Mouse (Mus musculus): ENCODE data around the gene Rasa3. TPM values are rescaled to one million over a fixed set of nuclear protein-coding genes. Genes with fewer than 3 reads are reported as not detected.

The Rasa3 gene
- polyA plus RNA-seq, 1 experiment from 2014 or later, result 24.8 TPM

DNA sequence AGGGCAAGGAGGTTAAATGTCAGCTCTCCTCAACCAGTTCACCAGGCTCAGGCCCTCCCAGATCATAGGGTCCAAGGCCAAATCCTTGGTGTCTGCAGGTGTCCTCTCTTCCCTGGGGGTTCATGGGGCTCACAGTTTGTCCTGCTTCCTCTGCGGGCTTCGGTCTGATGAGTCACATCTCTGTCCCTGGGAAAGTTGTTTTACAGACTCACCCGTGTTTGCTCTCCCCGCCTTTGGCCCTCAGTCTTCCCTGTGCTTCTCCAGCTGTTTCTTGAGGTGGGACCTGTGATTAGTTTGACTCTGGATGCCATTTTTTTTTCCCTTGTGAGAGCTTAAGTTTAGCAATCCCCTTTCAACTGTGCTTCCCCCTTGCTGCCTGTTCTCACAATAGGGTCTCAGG is 18.8 kb upstream of the Rasa3 start:
- WGBS, result 85% methylated on average over 4 of the region's 4 CpGs
- peak overlapping the region; percentile 66 for H3K27ac ChIP-seq
- DNase-seq (ENCODE audit: extremely low spot score, low spot score), result no peak

DNA sequence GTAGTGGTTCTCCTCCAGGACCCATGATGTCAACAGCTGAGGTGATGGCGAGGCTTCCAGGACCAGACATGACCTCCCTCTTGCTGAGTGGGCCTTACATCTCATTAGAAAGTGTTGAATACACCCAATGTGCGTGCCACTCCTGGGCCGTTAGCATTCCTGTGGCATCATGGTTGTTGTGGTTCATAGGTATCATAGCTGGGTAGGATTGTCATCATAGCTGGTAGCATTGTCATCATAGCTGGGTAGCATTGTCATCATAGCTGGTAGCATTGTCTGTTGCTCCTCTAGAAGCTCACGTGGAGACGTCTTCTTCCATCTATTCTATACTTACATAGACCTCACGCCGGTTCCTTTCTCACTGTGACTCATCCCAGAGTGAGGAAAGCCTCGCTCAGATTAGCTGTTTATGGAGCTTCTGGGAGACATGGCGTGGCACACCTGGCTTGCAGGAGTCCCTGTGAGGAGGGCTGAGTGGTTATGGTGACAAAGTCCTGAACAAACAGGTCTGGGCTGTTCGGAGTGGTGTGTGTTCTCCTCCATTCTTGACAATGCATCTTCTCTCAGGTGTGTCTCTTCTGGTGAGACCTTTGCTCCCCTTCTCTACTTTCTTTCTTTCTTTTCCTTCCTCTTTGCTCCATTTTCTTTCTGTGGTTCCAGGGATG is 17.9 kb upstream of the Rasa3 start:
- Histone ChIP-seq H3K4me3 (no peak overlapping the region), H3K9me3 (no peaks in the 10 kb centered on the region), H3K4me1 (peaks cover 27% of the 10 kb centered on the region), H3K36me3 (replicated peaks) (no peaks in the 10 kb centered on the region), H3K27me3 (ENCODE audit: poor library complexity, severe bottlenecking) (no peaks in the 10 kb centered on the region), H3K27ac (no peak overlapping the region)
- no peak for DNase-seq (ENCODE audit: extremely low spot score, low spot score)
- WGBS, result 93% methylated on average over 10 of the region's 10 CpGs

More for the DNA sequence above, 18.8 kb upstream of the Rasa3 start:
- Histone ChIP-seq H3K9me3 (no peaks in the 10 kb centered on the region), H3K4me3 (no peak overlapping the region), H3K36me3 (replicated peaks) (no peaks in the 10 kb centered on the region), H3K27me3 (ENCODE audit: poor library complexity, severe bottlenecking) (no peaks in the 10 kb centered on the region), H3K4me1 (peaks cover 27% of the 10 kb centered on the region)

GRCm38 (mm10) chr8:13694735-13695134 is 17.3 kb upstream of the Rasa3 start:
- no peaks in the 10 kb centered on the region for H3K9me3 ChIP-seq

GRCm38 (mm10) chr8:13692302-13693066 is 15.1 kb upstream of the Rasa3 start:
- H3K27ac ChIP-seq, result no peak overlapping the region
- DNase-seq (ENCODE audit: extremely low spot score, low spot score), result no peak
- H3K4me1 ChIP-seq, result peaks cover 34% of the 10 kb centered on the region
- peaks cover 3% of the 10 kb centered on the region; the same call in 1 of the 2 replicates for H3K9me3 ChIP-seq
- H3K27me3 ChIP-seq (ENCODE audit: poor library complexity, severe bottlenecking), result no peaks in the 10 kb centered on the region
- H3K4me3 ChIP-seq, result no peak overlapping the region
- no peaks in the 10 kb centered on the region for H3K36me3 ChIP-seq (replicated peaks)
- 58% methylated on average over 10 of the region's 10 CpGs for WGBS

More at GRCm38 (mm10) chr8:13694735-13695134, 17.3 kb upstream of the Rasa3 start:
- H3K4me1 ChIP-seq, result peaks cover 27% of the 10 kb centered on the region
- H3K27ac ChIP-seq, result no peak overlapping the region
- no peaks in the 10 kb centered on the region for H3K36me3 ChIP-seq (replicated peaks)
- no peak overlapping the region for H3K4me3 ChIP-seq
- H3K27me3 ChIP-seq (ENCODE audit: poor library complexity, severe bottlenecking), result no peaks in the 10 kb centered on the region
- 83% methylated on average over 12 of the region's 12 CpGs for WGBS
- DNase-seq (ENCODE audit: extremely low spot score, low spot score), result no peak

DNA sequence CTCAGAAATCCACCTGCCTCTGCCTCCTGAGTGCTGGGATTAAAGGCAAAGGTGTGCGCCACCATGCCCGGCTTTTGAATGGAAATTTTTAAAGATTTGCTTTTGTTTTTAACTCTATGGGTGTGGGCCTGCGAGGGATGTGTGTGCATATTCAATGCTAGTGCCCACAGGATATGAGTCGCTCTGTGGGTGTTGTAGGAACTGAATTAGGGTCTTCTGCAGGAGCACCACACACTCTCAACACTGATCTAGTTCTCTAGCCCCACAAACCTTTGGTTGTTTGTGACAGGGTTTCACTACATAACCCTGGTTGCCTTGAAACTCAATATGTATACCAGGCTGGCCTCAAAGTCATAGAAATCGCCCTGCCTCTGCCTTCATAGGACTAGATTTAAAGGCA is 11.9 kb upstream of the Rasa3 start:
- H3K27ac ChIP-seq, result no peak overlapping the region

GRCm38 (mm10) chr8:13688461-13688860 is 11.1 kb upstream of the Rasa3 start:
- peaks cover 23% of the 10 kb centered on the region for H3K4me1 ChIP-seq
- no peaks in the 10 kb centered on the region for H3K27me3 ChIP-seq (ENCODE audit: poor library complexity, severe bottlenecking)
- no peak for DNase-seq (ENCODE audit: extremely low spot score, low spot score)
- no peak overlapping the region for H3K4me3 ChIP-seq
- H3K36me3 ChIP-seq (replicated peaks), result no peaks in the 10 kb centered on the region
- WGBS, result 65% methylated on average over 6 of the region's 6 CpGs
- peaks cover 4% of the 10 kb centered on the region; the same call in 1 of the 2 replicates for H3K9me3 ChIP-seq
- peak overlapping the region; percentile 79 for H3K27ac ChIP-seq

More for the DNA sequence above, 11.9 kb upstream of the Rasa3 start:
- DNase-seq (ENCODE audit: extremely low spot score, low spot score), result no peak
- no peaks in the 10 kb centered on the region for H3K27me3 ChIP-seq (ENCODE audit: poor library complexity, severe bottlenecking)
- H3K9me3 ChIP-seq, result peaks cover 4% of the 10 kb centered on the region; the same call in 1 of the 2 replicates
- no peaks in the 10 kb centered on the region for H3K36me3 ChIP-seq (replicated peaks)
- H3K4me1 ChIP-seq, result peaks cover 16% of the 10 kb centered on the region
- 92% methylated on average over 5 of the region's 5 CpGs for WGBS
- no peak overlapping the region for H3K4me3 ChIP-seq

- Histone ChIP-seq H3K27ac (peak overlapping the region; percentile 79), H3K4me1 (peaks cover 25% of the 10 kb centered on the region), H3K27me3 (ENCODE audit: poor library complexity, severe bottlenecking) (no peaks in the 10 kb centered on the region), H3K36me3 (replicated peaks) (no peaks in the 10 kb centered on the region), H3K9me3 (peaks cover 4% of the 10 kb centered on the region; the same call in 1 of the 2 replicates), H3K4me3 (no peak overlapping the region)
- no peak for DNase-seq (ENCODE audit: extremely low spot score, low spot score)
- WGBS, result 78% methylated on average over 4 of the region's 4 CpGs
Observed at GRCm38 (mm10) chr8:13687941-13688340, 10.5 kb upstream of the Rasa3 start.

DNA sequence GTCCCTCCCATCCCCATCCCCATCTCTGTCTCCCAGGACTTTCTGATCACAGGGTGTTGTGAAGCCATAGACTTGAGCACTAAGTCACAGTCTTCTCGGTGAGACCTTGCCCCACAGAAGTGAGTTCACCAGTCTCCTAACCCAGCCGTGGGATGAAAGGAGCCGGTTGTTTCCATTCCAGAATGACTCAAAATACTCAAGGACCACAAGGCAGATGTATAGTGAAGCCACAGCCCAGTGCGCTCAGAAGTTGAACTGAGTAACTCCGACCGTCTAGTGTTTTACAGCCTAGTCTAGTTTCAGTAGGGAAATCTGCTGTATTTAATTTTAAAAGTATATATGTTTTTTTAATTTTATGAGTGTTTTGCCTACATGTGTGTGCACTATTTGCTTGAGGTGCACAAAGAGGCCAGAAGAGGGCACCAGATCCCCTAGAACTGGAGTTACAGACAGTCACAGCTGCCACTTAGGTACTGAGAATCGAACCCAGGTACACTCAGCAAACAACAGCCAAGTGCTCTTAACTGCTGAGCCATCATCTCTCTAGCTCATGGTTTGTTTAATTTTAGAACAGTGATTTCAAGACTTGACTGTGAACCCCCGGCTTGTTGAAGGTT is 9.8 kb upstream of the Rasa3 start:
- DNase-seq (ENCODE audit: extremely low spot score, low spot score), result no peak
- H3K27me3 ChIP-seq (ENCODE audit: poor library complexity, severe bottlenecking), result no peaks in the 10 kb centered on the region
- peaks cover 4% of the 10 kb centered on the region; the same call in 1 of the 2 replicates for H3K9me3 ChIP-seq
- H3K4me3 ChIP-seq, result no peak overlapping the region
- no peaks in the 10 kb centered on the region for H3K36me3 ChIP-seq (replicated peaks)
- H3K4me1 ChIP-seq, result peaks cover 19% of the 10 kb centered on the region
- no peak overlapping the region for H3K27ac ChIP-seq
- 93% methylated on average over 8 of the region's 8 CpGs for WGBS

- DNase-seq (ENCODE audit: extremely low spot score, low spot score), result no peak
- Histone ChIP-seq H3K27me3 (ENCODE audit: poor library complexity, severe bottlenecking) (no peaks in the 10 kb centered on the region), H3K4me1 (peaks cover 18% of the 10 kb centered on the region), H3K27ac (no peak overlapping the region), H3K4me3 (no peak overlapping the region), H3K9me3 (peaks cover 4% of the 10 kb centered on the region; the same call in 1 of the 2 replicates), H3K36me3 (replicated peaks) (no peaks in the 10 kb centered on the region)
- WGBS, result 77% methylated on average over 7 of the region's 7 CpGs
Observed at GRCm38 (mm10) chr8:13686426-13686825, 9.0 kb upstream of the Rasa3 start.

DNA sequence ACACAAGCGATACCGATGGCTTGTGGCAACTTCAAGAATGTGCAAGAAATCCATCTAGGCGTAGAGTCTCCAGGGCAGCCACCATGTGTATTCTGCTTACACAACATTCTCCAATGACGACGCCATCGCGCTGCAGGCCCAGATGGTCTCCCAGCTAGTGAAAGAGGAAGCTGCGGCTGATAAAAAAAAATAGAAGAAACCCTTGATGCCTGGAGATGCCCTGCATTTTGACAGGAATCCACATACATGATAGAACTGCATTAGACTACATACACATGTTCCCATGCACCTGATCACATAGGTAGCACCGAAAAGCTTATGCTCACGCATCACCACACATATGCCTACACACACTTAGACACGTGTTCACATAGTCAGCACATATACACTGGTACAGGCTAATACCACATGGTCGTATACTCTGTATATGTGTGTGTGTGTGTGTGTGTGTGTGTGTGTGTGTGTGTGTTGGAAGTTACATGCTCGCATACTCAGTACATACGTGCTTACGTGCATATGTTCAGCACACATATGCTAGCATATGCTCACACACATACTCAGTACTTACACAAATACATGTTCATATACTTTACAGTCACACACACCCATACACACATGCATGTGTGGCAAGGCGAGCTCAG is 8.4 kb upstream of the Rasa3 start:
- no peak for DNase-seq (ENCODE audit: extremely low spot score, low spot score)
- H3K9me3 ChIP-seq, result peaks cover 4% of the 10 kb centered on the region; the same call in 1 of the 2 replicates
- no peak overlapping the region for H3K27ac ChIP-seq
- H3K4me1 ChIP-seq, result peaks cover 18% of the 10 kb centered on the region
- no peak overlapping the region for H3K4me3 ChIP-seq
- WGBS, result 90% methylated on average over 16 of the region's 16 CpGs
- H3K27me3 ChIP-seq (ENCODE audit: poor library complexity, severe bottlenecking), result 0 out of 2 replicates have a peak, but pooled peaks cover under 1% of the 10 kb centered on the region
- H3K36me3 ChIP-seq (replicated peaks), result no peaks in the 10 kb centered on the region

- H3K4me3 ChIP-seq, result no peak overlapping the region
- no peaks in the 10 kb centered on the region for H3K36me3 ChIP-seq (replicated peaks)
- peaks cover 4% of the 10 kb centered on the region; the same call in 1 of the 2 replicates for H3K9me3 ChIP-seq
- WGBS, result 83% methylated on average over 7 of the region's 7 CpGs
- peaks cover 18% of the 10 kb centered on the region for H3K4me1 ChIP-seq
- no peak overlapping the region for H3K27ac ChIP-seq
- DNase-seq (ENCODE audit: extremely low spot score, low spot score), result no peak
- H3K27me3 ChIP-seq (ENCODE audit: poor library complexity, severe bottlenecking), result peaks cover 17% of the 10 kb centered on the region
Observed at GRCm38 (mm10) chr8:13684131-13684530, 6.7 kb upstream of the Rasa3 start.

GRCm38 (mm10) chr8:13678182-13678581 is 779 bp upstream of the Rasa3 start:
- no peak for DNase-seq (ENCODE audit: extremely low spot score, low spot score)
- H3K4me1 ChIP-seq, result peaks cover 30% of the 10 kb centered on the region
- no peak overlapping the region for H3K27ac ChIP-seq
- H3K4me3 ChIP-seq, result peak overlapping the region; percentile 83
- H3K36me3 ChIP-seq (replicated peaks), result no peaks in the 10 kb centered on the region
- 56% methylated on average over 8 of the region's 8 CpGs for WGBS
- H3K27me3 ChIP-seq (ENCODE audit: poor library complexity, severe bottlenecking), result peaks cover 40% of the 10 kb centered on the region
- no peaks in the 10 kb centered on the region for H3K9me3 ChIP-seq
